Mouse (Mus musculus) midbrain, embryonic 11.5 days (tissue): ENCODE measurements around the gene Gba. TPM values are rescaled to one million over a fixed set of nuclear protein-coding genes. Genes with fewer than 3 reads are reported as not detected.
A peak's percentile ranks its signal among the peaks of the same experiment; 100 is the strongest.

Experiments
- ATAC-seq: fragments of 200-750 bp; cut with Nextera tagmentation; 2 replicates; pipeline ENCODE4 v1.8.0; 2017; ENCODE audit warnings: moderate TSS enrichment, moderate library complexity; ENCODE audit not compliant: low FRiP score
- DNase-seq: peaks from one replicate; pipeline ENCODE4 v3.0.0; 2015; ENCODE audit warnings: low spot score; ENCODE audit errors: missing footprints
- H3K27ac ChIP-seq: fragments of 300-500 bp; sonication (generic); 2 replicates; pipeline ENCODE4 v1.5.1; 2014; ENCODE audit warnings: low read depth, low read length
- H3K27me3 ChIP-seq: fragments of 300-500 bp; sonication (generic); 2 replicates; pipeline ENCODE4 v1.6.1; 2014; ENCODE audit warnings: mild to moderate bottlenecking, low read length, moderate library complexity, mixed read lengths; ENCODE audit not compliant: control insufficient read depth, insufficient read depth
- H3K36me3 ChIP-seq: fragments of 300-500 bp; sonication (generic); 2 replicates; pipeline ENCODE4 v1.6.1; 2014; ENCODE audit warnings: mild to moderate bottlenecking, low read length, moderate library complexity, mixed read lengths; ENCODE audit not compliant: control insufficient read depth, insufficient read depth
- H3K4me1 ChIP-seq: fragments of 300-500 bp; sonication (generic); 2 replicates; pipeline ENCODE4 v1.6.1; 2014; ENCODE audit warnings: low read length; ENCODE audit not compliant: control insufficient read depth, insufficient read depth
- H3K4me2 ChIP-seq: fragments of 300-500 bp; sonication (generic); 2 replicates; pipeline ENCODE4 v1.6.1; 2014; ENCODE audit warnings: mild to moderate bottlenecking, moderate library complexity
- H3K4me3 ChIP-seq: fragments of 300-500 bp; sonication (generic); 2 replicates; pipeline ENCODE4 v1.5.1; 2014; ENCODE audit warnings: low read depth, low read length
- H3K9ac ChIP-seq: fragments of 300-500 bp; sonication (generic); 2 replicates; pipeline ENCODE4 v1.6.1; 2014; ENCODE audit warnings: low read length
- H3K9me3 ChIP-seq: fragments of 300-500 bp; sonication (generic); 2 replicates; pipeline ENCODE4 v1.6.1; 2016; ENCODE audit warnings: low read length; ENCODE audit not compliant: control insufficient read depth
- WGBS: fragments of 180-500 bp; shearing (Covaris S2); extraction: QIAGEN DNeasy Blood & Tissue Kit; methylation state at CpG from one replicate; pipeline ENCODE4 v1.1.7; 2014; 5-methylcytosine and 5-hydroxymethylcytosine counted together
- microRNA counts: library from miRNA; unstranded; fragments of <30 nt; microRNA quantifications from one replicate; lab custom pipeline; 2015
- microRNA-seq: library from miRNA; unstranded; fragments of <30 nt; microRNA quantifications from one replicate; pipeline ENCODE4, GENCODE M21; 2017
- polyA plus RNA-seq: library from polyadenylated mRNA; unstranded; fragments of >200 nt; fragmentation: Nextera tagmentation; extraction: Ambion mirVana; gene quantifications from 2 replicates; pipeline ENCODE4 v1.2.1, GENCODE M21; 2014

The Gba gene
- polyA plus RNA-seq, 1 experiment from 2014 or later = 41.4 TPM

DNA sequence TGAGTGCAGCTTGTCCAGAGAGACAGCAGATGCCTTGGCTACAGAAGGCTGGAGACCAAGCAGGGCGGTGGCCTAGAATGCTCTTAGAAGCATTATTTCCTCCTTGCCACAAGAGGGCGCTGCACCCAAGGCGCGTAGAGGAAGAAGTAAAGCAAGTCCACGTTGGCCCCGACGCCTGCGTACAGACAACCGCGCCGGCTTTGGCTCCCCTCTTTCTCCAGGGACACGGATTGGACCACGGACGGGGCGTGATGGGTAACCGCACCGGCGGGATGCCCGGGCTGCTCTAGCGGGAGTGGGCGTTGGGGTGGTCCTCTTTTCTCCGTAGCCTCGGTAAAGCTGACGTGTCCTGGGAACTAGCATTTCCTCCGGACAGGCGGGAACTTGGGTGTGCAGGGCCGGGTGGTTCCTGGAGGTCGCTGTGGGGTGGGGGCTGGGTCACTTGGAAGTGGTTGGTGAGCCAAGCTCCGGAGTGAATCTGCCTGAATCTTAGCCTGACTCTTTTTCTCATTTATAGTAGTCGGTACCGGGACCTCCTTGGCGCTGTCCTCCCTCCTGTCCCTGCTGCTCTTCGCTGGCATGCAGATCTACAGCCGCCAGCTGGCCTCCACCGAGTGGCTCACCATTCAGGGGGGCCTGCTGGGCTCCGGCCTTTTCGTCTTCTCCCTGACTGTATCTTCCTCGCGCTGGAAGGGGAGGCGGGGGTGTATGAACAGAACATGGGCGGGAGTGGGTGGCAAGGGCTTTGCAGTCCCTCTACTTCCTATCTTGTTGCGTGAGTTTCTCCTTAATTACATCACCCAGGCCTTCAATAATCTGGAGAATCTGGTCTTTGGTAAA lies 43.8 kb downstream of the Gba start, which contains the start of gene Trim46:
Gene Trim46, minus strand, starts transcription at position 49 of the 840 bp plus-strand sequence.
- Histone ChIP-seq H3K4me3 (peak within 1 kb of the TSS; percentile 80), H3K9me3 (no peaks in the 10 kb centered on the region), H3K4me2 (peak within 1 kb of the TSS; percentile 85), H3K36me3 (no peaks in the 10 kb centered on the region), H3K9ac (peak within 1 kb of the TSS; percentile 83), H3K27me3 (no peaks in the 10 kb centered on the region; the same call in 1 of the 2 replicates), H3K27ac (peak within 1 kb of the TSS; percentile 53), H3K4me1 (peaks cover 37% of the 10 kb centered on the region)
- 1% methylated on average over 42 of the region's 42 CpGs for WGBS
- peak; percentile 98 for DNase-seq
- ATAC-seq = peak; percentile 67

DNA sequence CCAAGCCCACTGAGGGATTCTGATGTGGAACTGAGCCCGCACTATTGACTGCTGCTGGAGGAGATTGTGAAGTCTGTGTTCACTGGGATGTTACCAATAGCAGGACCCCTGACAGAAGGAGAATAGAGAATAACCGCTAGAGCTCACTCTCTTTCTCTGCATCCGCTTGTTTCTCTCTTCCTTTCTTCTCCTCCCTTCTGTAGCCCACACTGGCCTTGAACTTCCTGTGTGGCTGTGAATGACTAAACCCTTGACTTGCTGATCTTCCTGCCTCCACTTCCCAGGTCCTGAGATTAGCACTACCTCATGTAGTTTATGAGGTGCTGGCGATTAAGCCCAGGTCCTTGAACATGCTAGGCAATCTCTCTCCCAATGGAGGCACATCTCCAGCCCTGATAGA lies 44.7 kb downstream of the Gba start:
- DNase-seq (no peak), ATAC-seq (no peak)
- H3K4me2 ChIP-seq = peak overlapping the region; percentile 85
- H3K9me3 ChIP-seq = no peaks in the 10 kb centered on the region
- no peak overlapping the region for H3K27ac ChIP-seq
- peaks cover 2% of the 10 kb centered on the region; the same call in 1 of the 2 replicates for H3K27me3 ChIP-seq
- 87% methylated on average over 4 of the region's 4 CpGs for WGBS
- H3K4me3 ChIP-seq = peak overlapping the region; percentile 80
- H3K9ac ChIP-seq = peak overlapping the region; percentile 83; the same call in 1 of the 2 replicates
- H3K4me1 ChIP-seq = peaks cover 40% of the 10 kb centered on the region
- H3K36me3 ChIP-seq = no peaks in the 10 kb centered on the region

DNA sequence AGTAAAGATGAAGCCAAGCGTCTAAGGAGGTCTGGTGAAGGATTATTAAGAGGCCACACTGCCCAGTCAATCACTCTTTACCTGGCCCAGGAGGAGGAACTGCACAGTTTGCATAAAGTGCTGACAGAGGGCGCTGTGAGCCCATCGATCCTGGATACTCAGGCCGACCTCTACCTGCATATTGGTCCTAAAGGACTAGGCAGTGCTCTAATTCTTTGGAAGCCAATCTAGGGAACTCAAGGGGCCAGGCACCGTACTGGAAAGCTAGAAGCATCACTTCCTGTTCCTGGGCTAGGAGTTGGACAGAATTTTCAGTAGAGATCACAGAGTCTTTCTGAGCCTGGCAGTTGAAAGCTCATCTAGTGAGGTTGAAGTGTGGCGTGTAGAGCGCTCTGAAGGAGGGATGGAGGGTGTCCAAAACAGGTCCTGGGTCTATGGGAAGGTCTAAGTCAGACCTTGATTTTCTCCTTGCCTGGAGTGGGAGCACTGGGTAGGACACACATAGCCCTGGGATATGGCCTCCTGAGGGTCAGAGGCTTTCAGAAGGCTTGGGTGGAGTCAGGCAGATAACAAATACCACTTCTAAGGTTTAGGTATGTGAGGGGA lies 47.8 kb downstream of the Gba start:
- DNase-seq = no peak
- WGBS = 24% methylated on average over 7 of the region's 7 CpGs
- Histone ChIP-seq H3K9ac (no peak overlapping the region), H3K4me1 (peaks cover 21% of the 10 kb centered on the region), H3K4me2 (no peak overlapping the region), H3K9me3 (no peaks in the 10 kb centered on the region), H3K36me3 (no peaks in the 10 kb centered on the region), H3K27me3 (peaks cover 2% of the 10 kb centered on the region; the same call in 1 of the 2 replicates), H3K27ac (no peak overlapping the region), H3K4me3 (no peak overlapping the region)
- no peak for ATAC-seq

DNA sequence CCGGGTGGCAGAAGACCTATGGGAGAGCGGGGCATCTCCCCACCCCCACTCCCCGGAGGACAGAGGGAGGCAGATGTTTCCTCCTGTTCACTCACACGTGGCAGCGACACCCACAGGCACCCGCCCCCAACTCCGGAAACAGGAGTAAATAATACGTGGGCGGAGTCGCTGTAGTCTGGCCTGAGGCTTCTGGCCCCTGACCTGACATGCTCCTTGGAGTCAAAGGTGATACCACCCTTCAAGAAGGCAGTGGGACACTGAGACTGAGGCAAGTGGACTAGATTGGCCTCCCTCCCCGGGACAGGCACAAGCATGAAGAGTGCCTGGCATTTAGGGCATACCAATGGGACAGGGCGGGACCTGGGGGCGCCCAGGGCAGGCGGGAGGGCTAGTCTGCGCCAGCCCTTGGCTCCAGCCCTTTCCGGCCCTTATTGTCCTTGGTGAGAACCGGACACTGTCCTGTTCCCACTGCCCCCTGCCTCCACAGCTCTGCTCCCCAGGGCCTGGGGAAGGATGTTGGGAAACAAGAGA lies 48.7 kb downstream of the Gba start:
- no peak overlapping the region for H3K4me2 ChIP-seq
- no peak for DNase-seq
- no peaks in the 10 kb centered on the region for H3K36me3 ChIP-seq
- peaks cover 18% of the 10 kb centered on the region for H3K4me1 ChIP-seq
- no peak for ATAC-seq
- peaks cover 2% of the 10 kb centered on the region; the same call in 1 of the 2 replicates for H3K27me3 ChIP-seq
- no peaks in the 10 kb centered on the region for H3K9me3 ChIP-seq
- no peak overlapping the region for H3K27ac ChIP-seq
- no peak overlapping the region for H3K4me3 ChIP-seq
- H3K9ac ChIP-seq = peak overlapping the region; percentile 36
- WGBS = 5% methylated on average over 17 of the region's 17 CpGs

DNA sequence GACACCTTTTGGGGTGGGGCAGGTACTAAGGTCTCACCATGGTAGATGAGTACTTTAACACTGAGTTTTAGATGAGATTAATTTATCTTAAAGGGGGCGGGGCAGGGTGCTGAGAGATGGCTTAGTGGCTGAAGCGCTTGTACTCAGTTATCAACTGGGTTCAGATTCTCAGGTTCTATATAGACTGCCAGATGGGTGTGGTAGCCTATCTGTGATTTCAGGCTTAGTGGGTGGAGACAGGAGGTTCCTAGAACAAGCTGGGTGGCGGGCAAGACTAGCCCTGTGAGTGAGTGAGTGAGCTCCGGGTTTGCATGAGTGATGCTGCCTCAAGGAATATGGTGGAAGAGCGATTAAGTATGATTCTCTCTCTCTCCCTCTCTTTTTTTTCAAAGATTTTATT lies 52.3 kb downstream of the Gba start:
- no peak for DNase-seq
- Histone ChIP-seq H3K4me1 (peaks cover 10% of the 10 kb centered on the region; the same call in 1 of the 2 replicates), H3K9ac (no peak overlapping the region), H3K27ac (no peak overlapping the region), H3K27me3 (peaks cover 2% of the 10 kb centered on the region; the same call in 1 of the 2 replicates), H3K4me2 (no peak overlapping the region), H3K36me3 (no peaks in the 10 kb centered on the region), H3K4me3 (no peak overlapping the region), H3K9me3 (no peaks in the 10 kb centered on the region)
- ATAC-seq = no peak
- WGBS = 91% methylated on average over 5 of the region's 5 CpGs

DNA sequence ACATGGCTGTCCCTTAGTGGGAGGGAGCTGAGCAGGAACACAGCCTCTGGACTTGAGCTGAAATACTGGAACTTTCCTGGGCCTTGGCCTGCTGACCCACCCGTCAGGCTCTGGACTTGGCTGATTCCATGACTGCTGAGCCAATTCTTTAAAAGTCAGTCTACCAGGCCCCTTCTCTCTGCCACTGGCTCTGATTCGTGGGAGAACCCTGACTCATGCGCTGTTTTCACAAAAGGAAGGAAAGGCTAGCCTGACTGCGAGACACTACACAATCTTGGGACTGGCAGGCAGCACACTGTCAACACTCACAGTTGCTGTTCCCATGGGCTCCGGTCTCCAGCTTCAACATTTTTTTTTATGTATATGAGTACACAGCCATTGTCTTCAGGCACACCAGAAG lies 53.4 kb downstream of the Gba start:
- H3K27me3 ChIP-seq = peaks cover 2% of the 10 kb centered on the region; the same call in 1 of the 2 replicates
- H3K4me1 ChIP-seq = peaks cover 6% of the 10 kb centered on the region; the same call in 1 of the 2 replicates
- no peaks in the 10 kb centered on the region for H3K9me3 ChIP-seq
- H3K36me3 ChIP-seq = no peaks in the 10 kb centered on the region
- no peak overlapping the region for H3K9ac ChIP-seq
- no peak for DNase-seq
- no peak overlapping the region for H3K4me2 ChIP-seq
- no peak overlapping the region for H3K27ac ChIP-seq
- no peak for ATAC-seq
- H3K4me3 ChIP-seq = no peak overlapping the region
- 83% methylated on average over 5 of the region's 5 CpGs for WGBS

MicroRNAs encoded within 50 kb of the gene (microRNA counts, 519-probe panel; counts per million panel counts)
- 5,990 counts per million, percentile 81 among the panel's probes with 10 or more counts for microRNA mmu-miR-92b (lab: Ali Mortazavi, UCI)

Small RNAs within 50 kb of the gene (microRNA-seq; reads per million reads assigned to microRNA genes)
- gene Mir92b = 20,320 reads per million, percentile 98 among the genes with 10 or more reads in this experiment

Other genes starting within 250 kb of the Gba start
- 25.2 and 28.0 TPM in 2 replicates for gene Rusc1, start 109.6 kb upstream of the Gba start, polyA plus RNA-seq
- gene Gm43738, start 101.8 kb upstream of the Gba start, polyA plus RNA-seq = not detected in 2 replicates
- 342 TPM in 2 replicates for gene Fdps, start 101.0 kb upstream of the Gba start, polyA plus RNA-seq
- 1.7 and 2.2 TPM in 2 replicates for gene Pklr, start 66.8 kb upstream of the Gba start, polyA plus RNA-seq
- 4.5 and 4.7 TPM in 2 replicates for gene Hcn3, start 42.7 kb upstream of the Gba start, polyA plus RNA-seq
- 24.1 and 29.5 TPM in 2 replicates for gene Clk2, start 38.1 kb upstream of the Gba start, polyA plus RNA-seq
- gene Scamp3, start 25.5 kb upstream of the Gba start, polyA plus RNA-seq = 74.4 and 77.2 TPM in 2 replicates
- gene Fam189b, start 19.8 kb upstream of the Gba start, polyA plus RNA-seq = 16.5 and 20.2 TPM in 2 replicates
- 50.7 and 55.8 TPM in 2 replicates for gene Thbs3, start 12.3 kb downstream of the Gba start, polyA plus RNA-seq
- gene Mtx1, start 24.2 kb downstream of the Gba start, polyA plus RNA-seq = 174 and 179 TPM in 2 replicates
- gene Muc1, start 26.1 kb downstream of the Gba start, polyA plus RNA-seq = 2.7 and 4.4 TPM in 2 replicates
- gene Krtcap2, start 43.0 kb downstream of the Gba start, polyA plus RNA-seq = 261 and 270 TPM in 2 replicates
- gene Trim46, start 43.4 kb downstream of the Gba start, polyA plus RNA-seq = 7.1 and 8.5 TPM in 2 replicates
- gene Dpm3, start 56.4 kb downstream of the Gba start, polyA plus RNA-seq = 83.0 and 87.2 TPM in 2 replicates
- 33.0 and 34.7 TPM in 2 replicates for gene Slc50a1, start 67.6 kb downstream of the Gba start, polyA plus RNA-seq
- 12.2 and 12.5 TPM in 2 replicates for gene Efna1, start 78.2 kb downstream of the Gba start, polyA plus RNA-seq
- gene Efna3, start 120.0 kb downstream of the Gba start, polyA plus RNA-seq = 4.6 and 6.4 TPM in 2 replicates
- gene Efna4, start 135.1 kb downstream of the Gba start, polyA plus RNA-seq = 15.3 and 17.5 TPM in 2 replicates
- 17.0 and 18.7 TPM in 2 replicates for gene Adam15, start 147.1 kb downstream of the Gba start, polyA plus RNA-seq
- gene Dcst2, start 159.0 kb downstream of the Gba start, polyA plus RNA-seq = 0.33 TPM in 1 of 2 replicates, not detected in the other
- 0.23 and 0.40 TPM in 2 replicates for gene Dcst1, start 162.3 kb downstream of the Gba start, polyA plus RNA-seq
- 0.27 and 0.32 TPM in 2 replicates for gene Zbtb7b, start 191.8 kb downstream of the Gba start, polyA plus RNA-seq
- 0.52 TPM in 1 of 2 replicates, not detected in the other for gene Lenep, start 199.9 kb downstream of the Gba start, polyA plus RNA-seq
- gene Flad1, start 208.9 kb downstream of the Gba start, polyA plus RNA-seq = 25.0 and 25.4 TPM in 2 replicates
- 420 and 441 TPM in 2 replicates for gene Cks1b, start 215.5 kb downstream of the Gba start, polyA plus RNA-seq
- gene Shc1, start 215.5 kb downstream of the Gba start, polyA plus RNA-seq = 23.4 and 26.2 TPM in 2 replicates
- gene Pygo2, start 227.3 kb downstream of the Gba start, polyA plus RNA-seq = 47.2 and 52.5 TPM in 2 replicates
- gene Pbxip1, start 233.8 kb downstream of the Gba start, polyA plus RNA-seq = 7.5 and 8.3 TPM in 2 replicates